Mouse (Mus musculus): Measurements from ENCODE around the gene Creb3l2. TPM values are rescaled to one million over a fixed set of nuclear protein-coding genes. Genes with fewer than 3 reads are reported as not detected.

Creb3l2 gene
- polyA plus RNA-seq, 1 experiment from 2014 or later: 28.7 TPM

DNA sequence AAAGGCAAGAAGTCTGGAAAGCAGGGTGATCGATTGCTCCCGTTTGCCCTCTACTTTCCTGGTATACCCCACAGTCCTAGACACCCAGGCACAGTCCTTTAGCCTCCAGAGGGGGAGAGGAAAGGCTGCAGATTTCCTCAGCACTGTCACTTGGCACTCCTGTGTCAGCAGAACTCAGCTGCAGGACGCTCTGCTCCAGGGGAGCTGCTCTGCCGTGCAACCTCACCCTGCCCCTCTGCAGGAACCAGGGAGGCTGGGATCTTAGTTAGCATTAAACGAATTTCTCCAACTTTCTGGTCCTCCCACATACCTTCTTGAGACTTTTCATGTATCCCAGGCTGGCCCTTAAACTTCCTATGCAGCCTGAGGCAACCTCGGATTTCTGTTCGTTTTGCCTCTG, 40.0 kb downstream of the Creb3l2 start:
- Histone ChIP-seq H3K4me3 (ENCODE audit: low read depth, low read length) (no peak overlapping the region), H3K27ac (ENCODE audit: low read length) (peak overlapping the region; percentile 4; the same call in 1 of the 2 replicates), H3K9me3 (ENCODE audit: control insufficient read depth, low read depth, low read length) (no peaks in the 10 kb centered on the region), H3K4me2 (replicated peaks; ENCODE audit: low read depth, low read length) (no peak overlapping the region), H3K9ac (replicated peaks; ENCODE audit: low read depth, low read length) (no peak overlapping the region), H3K36me3 (ENCODE audit: control insufficient read depth, insufficient read depth, low read length) (no peaks in the 10 kb centered on the region), H3K27me3 (ENCODE audit: control insufficient read depth, insufficient read depth, low read length) (no peaks in the 10 kb centered on the region), H3K4me1 (ENCODE audit: control insufficient read depth, insufficient read depth, low read length) (peaks cover 51% of the 10 kb centered on the region)
- WGBS: 33% methylated on average over 7 of the region's 7 CpGs
- ATAC-seq (ENCODE audit: insufficient number of reproducible peaks, insufficient read depth, low FRiP score, low read depth): no peak

DNA sequence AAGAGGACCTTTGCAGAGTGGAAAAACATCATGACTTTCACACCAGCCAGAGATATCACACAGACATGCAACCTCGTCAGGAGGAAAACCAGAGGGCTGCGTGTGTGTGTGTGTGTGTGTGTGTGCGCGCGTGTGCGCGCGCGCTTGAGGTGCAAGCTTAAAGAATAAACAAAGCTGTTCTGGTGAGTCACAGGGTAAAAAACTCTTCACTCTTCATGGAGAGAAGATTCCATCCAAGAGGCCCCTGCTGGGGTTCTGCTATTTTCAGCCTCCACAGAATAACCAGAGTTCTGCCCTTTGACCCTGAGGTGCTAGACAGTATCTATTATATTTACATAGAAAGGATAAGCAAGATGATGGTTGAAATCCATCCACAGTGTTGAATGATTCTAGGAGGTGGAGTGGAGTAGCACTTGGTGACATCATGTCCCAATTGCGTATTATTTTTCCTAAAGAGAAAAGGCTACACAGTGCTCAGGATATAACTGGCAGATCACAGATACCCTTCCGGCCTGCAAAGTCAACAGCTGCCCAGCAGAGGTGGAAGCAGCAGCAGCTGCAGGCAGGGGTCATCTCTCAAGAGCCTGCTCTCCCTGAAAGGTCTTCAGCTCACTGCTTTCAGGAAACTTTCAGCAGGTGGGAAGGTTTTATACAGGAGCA, 41.0 kb downstream of the Creb3l2 start:
- Histone ChIP-seq H3K9me3 (ENCODE audit: control insufficient read depth, low read depth, low read length) (no peaks in the 10 kb centered on the region), H3K36me3 (ENCODE audit: control insufficient read depth, insufficient read depth, low read length) (no peaks in the 10 kb centered on the region), H3K27ac (ENCODE audit: low read length) (peak overlapping the region; percentile 16; the same call in 1 of the 2 replicates), H3K4me3 (ENCODE audit: low read depth, low read length) (no peak overlapping the region), H3K27me3 (ENCODE audit: control insufficient read depth, insufficient read depth, low read length) (no peaks in the 10 kb centered on the region), H3K9ac (replicated peaks; ENCODE audit: low read depth, low read length) (no peak overlapping the region), H3K4me1 (ENCODE audit: control insufficient read depth, insufficient read depth, low read length) (peaks cover 51% of the 10 kb centered on the region), H3K4me2 (replicated peaks; ENCODE audit: low read depth, low read length) (no peak overlapping the region)
- peak; percentile 51; the same call in 1 of the 2 replicates for ATAC-seq (ENCODE audit: insufficient number of reproducible peaks, insufficient read depth, low FRiP score, low read depth)
- 22% methylated on average over 11 of the region's 11 CpGs for WGBS

DNA sequence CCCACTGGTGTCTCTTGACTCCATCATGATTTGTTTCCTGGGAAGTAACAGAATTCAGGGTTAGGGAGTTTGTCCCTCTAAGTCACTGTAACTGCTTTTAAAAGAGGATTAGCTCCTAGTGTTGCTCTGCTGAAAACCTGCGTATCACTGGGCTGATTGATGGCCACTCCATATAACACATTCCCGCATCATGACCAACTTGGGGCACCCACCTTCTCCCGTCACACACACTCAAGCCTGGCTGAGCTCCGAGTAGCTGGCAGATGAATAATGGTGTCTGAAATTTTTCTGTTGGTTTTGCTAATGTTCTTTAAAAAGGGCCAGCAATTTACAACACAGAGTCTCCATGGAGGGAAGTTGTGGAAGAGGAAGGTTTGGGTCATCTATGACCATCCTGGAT, 41.8 kb downstream of the Creb3l2 start:
- Histone ChIP-seq H3K27ac (ENCODE audit: low read length) (peak overlapping the region; percentile 0; the same call in 1 of the 2 replicates), H3K4me1 (ENCODE audit: control insufficient read depth, insufficient read depth, low read length) (peaks cover 51% of the 10 kb centered on the region), H3K27me3 (ENCODE audit: control insufficient read depth, insufficient read depth, low read length) (no peaks in the 10 kb centered on the region), H3K36me3 (ENCODE audit: control insufficient read depth, insufficient read depth, low read length) (no peaks in the 10 kb centered on the region), H3K4me3 (ENCODE audit: low read depth, low read length) (no peak overlapping the region), H3K9me3 (ENCODE audit: control insufficient read depth, low read depth, low read length) (no peaks in the 10 kb centered on the region), H3K4me2 (replicated peaks; ENCODE audit: low read depth, low read length) (no peak overlapping the region), H3K9ac (replicated peaks; ENCODE audit: low read depth, low read length) (no peak overlapping the region)
- 47% methylated on average over 4 of the region's 4 CpGs for WGBS
- ATAC-seq (ENCODE audit: insufficient number of reproducible peaks, insufficient read depth, low FRiP score, low read depth): no peak

DNA sequence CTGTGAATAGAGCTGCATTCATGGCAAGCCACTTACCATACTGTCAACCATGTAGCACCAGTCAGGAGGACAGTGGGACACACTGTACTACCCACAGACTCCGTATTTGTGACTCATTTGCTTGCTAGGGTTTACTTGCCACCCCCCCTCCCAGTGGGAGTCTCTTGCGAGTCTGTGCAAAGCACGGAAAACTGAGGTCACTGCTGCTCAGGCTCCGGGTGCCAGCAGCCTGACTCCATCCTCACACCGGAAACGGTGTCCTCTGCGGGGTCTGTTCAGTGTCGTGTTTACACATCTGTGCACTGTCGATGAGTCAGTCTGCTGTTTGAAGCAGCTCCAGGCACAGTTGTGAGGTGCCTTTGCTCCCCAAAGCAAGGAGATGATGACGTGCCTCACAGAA, 43.0 kb downstream of the Creb3l2 start:
- WGBS: 12% methylated on average over 10 of the region's 10 CpGs
- Histone ChIP-seq H3K4me1 (ENCODE audit: control insufficient read depth, insufficient read depth, low read length) (peaks cover 45% of the 10 kb centered on the region), H3K36me3 (ENCODE audit: control insufficient read depth, insufficient read depth, low read length) (no peaks in the 10 kb centered on the region), H3K27me3 (ENCODE audit: control insufficient read depth, insufficient read depth, low read length) (no peaks in the 10 kb centered on the region), H3K9ac (replicated peaks; ENCODE audit: low read depth, low read length) (no peak overlapping the region), H3K4me3 (ENCODE audit: low read depth, low read length) (no peak overlapping the region), H3K9me3 (ENCODE audit: control insufficient read depth, low read depth, low read length) (no peaks in the 10 kb centered on the region), H3K27ac (ENCODE audit: low read length) (no peak overlapping the region), H3K4me2 (replicated peaks; ENCODE audit: low read depth, low read length) (no peak overlapping the region)
- ATAC-seq (ENCODE audit: insufficient number of reproducible peaks, insufficient read depth, low FRiP score, low read depth): peak; percentile 30; the same call in 1 of the 2 replicates

DNA sequence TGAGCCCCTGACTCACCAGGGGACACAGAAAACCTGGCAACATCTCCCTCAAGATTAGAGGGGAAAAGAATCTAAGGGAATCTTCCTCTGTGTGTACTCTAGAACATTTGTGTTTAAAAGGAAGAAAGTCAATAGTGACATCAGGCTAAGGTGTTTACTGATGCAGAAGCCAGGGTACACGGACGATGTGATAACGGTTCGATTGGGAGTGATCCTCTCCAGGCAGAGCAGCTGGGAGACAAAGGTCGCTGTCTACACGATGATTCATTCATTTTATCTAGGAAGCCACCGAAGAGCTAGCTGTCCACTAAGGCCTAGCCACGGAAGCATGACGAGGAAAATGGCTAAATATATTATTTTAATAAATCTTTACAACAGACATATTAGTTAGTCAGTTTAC, 44.0 kb downstream of the Creb3l2 start:
- 46% methylated on average over 9 of the region's 9 CpGs for WGBS
- H3K4me1 ChIP-seq (ENCODE audit: control insufficient read depth, insufficient read depth, low read length): peaks cover 37% of the 10 kb centered on the region
- no peaks in the 10 kb centered on the region for H3K36me3 ChIP-seq (ENCODE audit: control insufficient read depth, insufficient read depth, low read length)
- no peak overlapping the region for H3K4me2 ChIP-seq (replicated peaks; ENCODE audit: low read depth, low read length)
- no peak overlapping the region for H3K4me3 ChIP-seq (ENCODE audit: low read depth, low read length)
- H3K9me3 ChIP-seq (ENCODE audit: control insufficient read depth, low read depth, low read length): no peaks in the 10 kb centered on the region
- no peak overlapping the region for H3K27ac ChIP-seq (ENCODE audit: low read length)
- H3K27me3 ChIP-seq (ENCODE audit: control insufficient read depth, insufficient read depth, low read length): no peaks in the 10 kb centered on the region
- no peak for ATAC-seq (ENCODE audit: insufficient number of reproducible peaks, insufficient read depth, low FRiP score, low read depth)
- H3K9ac ChIP-seq (replicated peaks; ENCODE audit: low read depth, low read length): no peak overlapping the region

DNA sequence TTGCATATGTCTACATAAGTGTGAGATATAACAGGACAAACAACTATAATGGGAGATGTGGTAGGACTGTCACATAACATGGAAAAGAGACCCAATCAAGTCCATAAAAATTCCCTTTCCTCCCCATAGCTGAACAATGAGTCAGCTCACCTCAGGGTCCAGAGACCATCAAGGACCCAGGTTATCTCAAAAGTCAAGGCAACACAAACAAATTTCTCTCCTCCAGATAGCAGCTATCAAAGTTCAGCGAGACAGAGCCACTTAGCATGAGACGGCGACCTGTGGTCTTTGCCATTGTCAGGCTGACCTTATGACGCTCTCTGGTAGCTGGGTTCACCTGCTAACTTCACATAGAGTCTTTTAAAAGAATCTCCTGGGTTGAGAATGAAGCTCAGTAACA, 44.7 kb downstream of the Creb3l2 start:
- Histone ChIP-seq H3K27ac (ENCODE audit: low read length) (no peak overlapping the region), H3K4me1 (ENCODE audit: control insufficient read depth, insufficient read depth, low read length) (peaks cover 40% of the 10 kb centered on the region), H3K36me3 (ENCODE audit: control insufficient read depth, insufficient read depth, low read length) (no peaks in the 10 kb centered on the region), H3K4me2 (replicated peaks; ENCODE audit: low read depth, low read length) (no peak overlapping the region), H3K4me3 (ENCODE audit: low read depth, low read length) (no peak overlapping the region), H3K9me3 (ENCODE audit: control insufficient read depth, low read depth, low read length) (no peaks in the 10 kb centered on the region), H3K9ac (replicated peaks; ENCODE audit: low read depth, low read length) (no peak overlapping the region), H3K27me3 (ENCODE audit: control insufficient read depth, insufficient read depth, low read length) (no peaks in the 10 kb centered on the region)
- WGBS: 73% methylated on average over 4 of the region's 4 CpGs
- ATAC-seq (ENCODE audit: insufficient number of reproducible peaks, insufficient read depth, low FRiP score, low read depth): no peak

DNA sequence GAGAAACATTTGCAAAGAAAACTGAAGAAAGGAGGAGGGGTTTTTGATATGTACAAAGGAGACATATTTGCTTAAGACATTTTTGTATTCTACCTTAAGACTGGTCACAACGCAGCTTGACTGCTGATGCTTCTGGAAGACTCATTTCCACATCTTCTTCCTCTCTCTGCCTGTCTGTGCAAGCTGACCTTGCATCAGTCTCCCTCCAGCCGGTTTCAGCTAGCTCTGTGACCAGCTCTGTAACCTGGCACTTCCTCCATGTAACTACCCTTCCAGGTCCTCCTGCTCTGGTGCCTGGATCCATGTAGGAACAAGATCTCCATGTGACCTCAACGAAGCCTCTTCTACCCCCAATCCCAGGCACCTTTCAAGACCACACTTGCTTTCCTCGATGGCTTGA, 45.8 kb downstream of the Creb3l2 start:
- Histone ChIP-seq H3K4me1 (ENCODE audit: control insufficient read depth, insufficient read depth, low read length) (peaks cover 37% of the 10 kb centered on the region), H3K4me2 (replicated peaks; ENCODE audit: low read depth, low read length) (no peak overlapping the region), H3K36me3 (ENCODE audit: control insufficient read depth, insufficient read depth, low read length) (no peaks in the 10 kb centered on the region), H3K9me3 (ENCODE audit: control insufficient read depth, low read depth, low read length) (no peaks in the 10 kb centered on the region), H3K4me3 (ENCODE audit: low read depth, low read length) (no peak overlapping the region), H3K27ac (ENCODE audit: low read length) (no peak overlapping the region), H3K27me3 (ENCODE audit: control insufficient read depth, insufficient read depth, low read length) (no peaks in the 10 kb centered on the region), H3K9ac (replicated peaks; ENCODE audit: low read depth, low read length) (no peak overlapping the region)
- WGBS: 80% methylated on average over 4 of the region's 4 CpGs
- ATAC-seq (ENCODE audit: insufficient number of reproducible peaks, insufficient read depth, low FRiP score, low read depth): no peak

DNA sequence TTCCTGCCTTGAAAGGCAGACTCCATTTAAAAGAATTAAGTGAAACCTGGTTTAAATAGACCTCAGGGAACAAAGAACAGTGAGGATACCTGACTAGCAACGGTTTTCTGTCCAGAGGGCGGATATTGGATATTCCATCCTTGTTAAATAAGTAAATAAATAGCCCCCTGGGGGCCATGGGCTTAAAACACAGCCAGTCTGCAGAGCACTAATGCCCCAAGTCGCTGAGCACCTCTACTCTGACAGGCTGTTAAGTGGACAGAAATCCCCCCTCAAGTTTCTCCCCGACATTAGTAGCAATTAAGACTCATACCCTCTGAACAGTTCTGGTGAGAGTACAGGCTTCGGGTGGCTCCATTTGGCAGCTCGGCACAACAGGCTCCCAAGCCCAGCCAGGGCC, 48.7 kb downstream of the Creb3l2 start:
- ATAC-seq (ENCODE audit: insufficient number of reproducible peaks, insufficient read depth, low FRiP score, low read depth): no peak
- Histone ChIP-seq H3K27me3 (ENCODE audit: control insufficient read depth, insufficient read depth, low read length) (no peaks in the 10 kb centered on the region), H3K27ac (ENCODE audit: low read length) (no peak overlapping the region), H3K36me3 (ENCODE audit: control insufficient read depth, insufficient read depth, low read length) (peaks cover 4% of the 10 kb centered on the region), H3K4me1 (ENCODE audit: control insufficient read depth, insufficient read depth, low read length) (peaks cover 20% of the 10 kb centered on the region; the same call in 1 of the 2 replicates), H3K9me3 (ENCODE audit: control insufficient read depth, low read depth, low read length) (no peaks in the 10 kb centered on the region), H3K9ac (replicated peaks; ENCODE audit: low read depth, low read length) (no peak overlapping the region), H3K4me2 (replicated peaks; ENCODE audit: low read depth, low read length) (no peak overlapping the region), H3K4me3 (ENCODE audit: low read depth, low read length) (no peak overlapping the region)
- WGBS: 67% methylated on average over 6 of the region's 6 CpGs

DNA sequence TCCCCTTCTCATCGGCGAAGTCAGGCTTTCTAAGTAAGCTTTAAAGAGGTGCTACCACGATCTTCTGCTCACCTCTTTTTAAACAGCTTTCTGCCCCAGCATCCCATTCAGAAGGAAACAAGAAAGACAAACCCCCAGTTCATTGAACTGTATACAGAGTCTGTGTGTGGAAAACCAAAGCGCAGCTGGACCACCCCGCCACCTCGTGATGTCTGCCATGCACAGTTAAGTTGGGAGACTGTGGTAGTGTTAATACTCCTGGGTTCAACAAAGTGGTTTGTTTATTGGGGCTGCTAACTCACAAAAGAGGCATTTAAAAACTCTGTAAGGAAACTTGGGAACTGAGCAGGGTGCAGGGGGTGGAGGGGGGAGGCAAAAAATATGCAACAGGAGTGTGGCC, 49.7 kb downstream of the Creb3l2 start:
- no peak overlapping the region; the same call in 1 of the 2 replicates for H3K27ac ChIP-seq (ENCODE audit: low read length)
- no peak overlapping the region for H3K4me2 ChIP-seq (replicated peaks; ENCODE audit: low read depth, low read length)
- no peaks in the 10 kb centered on the region for H3K9me3 ChIP-seq (ENCODE audit: control insufficient read depth, low read depth, low read length)
- 71% methylated on average over 6 of the region's 6 CpGs for WGBS
- H3K9ac ChIP-seq (replicated peaks; ENCODE audit: low read depth, low read length): no peak overlapping the region
- no peak for ATAC-seq (ENCODE audit: insufficient number of reproducible peaks, insufficient read depth, low FRiP score, low read depth)
- H3K36me3 ChIP-seq (ENCODE audit: control insufficient read depth, insufficient read depth, low read length): peaks cover 4% of the 10 kb centered on the region
- H3K4me1 ChIP-seq (ENCODE audit: control insufficient read depth, insufficient read depth, low read length): peaks cover 20% of the 10 kb centered on the region; the same call in 1 of the 2 replicates
- no peaks in the 10 kb centered on the region for H3K27me3 ChIP-seq (ENCODE audit: control insufficient read depth, insufficient read depth, low read length)
- no peak overlapping the region for H3K4me3 ChIP-seq (ENCODE audit: low read depth, low read length)

Measured in stomach, embryonic 14.5 days (tissue).